Mouse (Mus musculus) intestine, embryonic 14.5 days (tissue): ENCODE data around the gene Fam166a. TPM values are rescaled to one million over a fixed set of nuclear protein-coding genes. Genes with fewer than 3 reads are reported as not detected.
A peak's percentile ranks its signal among the peaks of the same experiment; 100 is the strongest.
"Not testable (repeated sequence)": the region's sequence is repeated elsewhere in the genome, so short reads cannot be mapped to it uniquely, and the experiment has no call there.

Experiments used
- ATAC-seq: fragments of 200-750 bp; cut with Nextera tagmentation; replicated peaks from 2 replicates; pipeline ENCODE4 v1.8.0; 2017; ENCODE audit warnings: low read depth, moderate number of reproducible peaks, moderate TSS enrichment, moderate library complexity; ENCODE audit not compliant: low FRiP score, low TSS enrichment
- DNase-seq: peaks from one replicate; pipeline ENCODE4 v3.0.0-alpha.2; 2018; ENCODE audit warnings: low spot score
- H3K27ac ChIP-seq: fragments of 300-500 bp; sonication (generic); 2 replicates; pipeline ENCODE4 v1.5.1; 2014; ENCODE audit warnings: low read depth, mild to moderate bottlenecking, control low read depth
- H3K27me3 ChIP-seq: fragments of 300-500 bp; sonication (generic); replicated peaks from 2 replicates; pipeline ENCODE4 v1.6.1; 2014; ENCODE audit warnings: low read length, control low read depth; ENCODE audit not compliant: control insufficient read depth, insufficient read depth
- H3K36me3 ChIP-seq: fragments of 300-500 bp; sonication (generic); 2 replicates; pipeline ENCODE4 v1.6.1; 2014; ENCODE audit warnings: low read length, control low read depth; ENCODE audit not compliant: control insufficient read depth, insufficient read depth
- H3K4me1 ChIP-seq: fragments of 300-500 bp; sonication (generic); replicated peaks from 2 replicates; pipeline ENCODE4 v1.6.1; 2014; ENCODE audit warnings: low read length, control low read depth, mixed read lengths; ENCODE audit not compliant: control insufficient read depth, insufficient read depth
- H3K4me2 ChIP-seq: fragments of 300-500 bp; sonication (generic); 2 replicates; pipeline ENCODE4 v1.6.1; 2014; ENCODE audit warnings: low read length
- H3K4me3 ChIP-seq: fragments of 300-500 bp; sonication (generic); 2 replicates; pipeline ENCODE4 v1.5.1; 2014; ENCODE audit warnings: low read depth, low read length, control low read depth, mixed read lengths
- H3K9ac ChIP-seq: fragments of 300-500 bp; sonication (generic); 2 replicates; pipeline ENCODE4 v1.6.1; 2014; ENCODE audit warnings: mild to moderate bottlenecking, low read length
- H3K9me3 ChIP-seq: fragments of 300-500 bp; sonication (generic); 2 replicates; pipeline ENCODE4 v1.6.1; 2016; ENCODE audit warnings: low read length, control low read depth; ENCODE audit not compliant: control insufficient read depth
- WGBS: fragments of 180-500 bp; shearing (Covaris S2); extraction: QIAGEN DNeasy Blood & Tissue Kit; methylation state at CpG from one replicate; pipeline ENCODE4 v1.1.7; 2014; 5-methylcytosine and 5-hydroxymethylcytosine counted together
- polyA plus RNA-seq: library from polyadenylated mRNA; unstranded; fragments of >200 nt; fragmentation: Nextera tagmentation; extraction: Ambion mirVana; gene quantifications from 2 replicates; pipeline ENCODE4 v1.2.1, GENCODE M21; 2014

Fam166a gene
- polyA plus RNA-seq, 1 experiment from 2014 or later = 0.51 TPM

DNA sequence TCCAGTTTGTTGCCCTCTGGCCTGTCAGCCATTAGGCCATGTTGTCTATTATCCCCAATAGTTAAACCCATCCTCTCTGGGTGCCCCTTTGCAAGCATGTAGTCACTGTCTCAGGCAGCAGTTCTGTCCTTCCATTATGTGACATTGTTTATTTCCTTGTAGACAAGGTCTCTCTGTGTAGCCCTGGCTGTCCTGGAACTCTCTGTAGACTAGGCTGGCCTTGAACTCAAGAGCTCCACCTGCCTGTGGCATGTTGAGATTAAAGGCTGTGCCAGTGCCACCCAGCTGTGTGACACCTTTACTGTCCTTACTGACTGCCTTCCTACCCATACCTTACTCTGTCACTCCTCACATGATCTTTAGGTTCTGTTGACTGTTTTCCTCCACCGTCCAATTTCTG, 33.8 kb downstream of the Fam166a start:
- H3K9ac ChIP-seq = no peak overlapping the region
- no peak overlapping the region for H3K4me3 ChIP-seq
- no peak overlapping the region for H3K4me2 ChIP-seq
- no peaks in the 10 kb centered on the region for H3K9me3 ChIP-seq
- H3K27ac ChIP-seq = no peak overlapping the region
- peaks cover 33% of the 10 kb centered on the region for H3K36me3 ChIP-seq
- H3K4me1 ChIP-seq = peaks cover 11% of the 10 kb centered on the region
- no peaks in the 10 kb centered on the region for H3K27me3 ChIP-seq
- no peak for ATAC-seq
- WGBS = 91% methylated on average over 1 of the region's 1 CpGs
- DNase-seq = no peak

DNA sequence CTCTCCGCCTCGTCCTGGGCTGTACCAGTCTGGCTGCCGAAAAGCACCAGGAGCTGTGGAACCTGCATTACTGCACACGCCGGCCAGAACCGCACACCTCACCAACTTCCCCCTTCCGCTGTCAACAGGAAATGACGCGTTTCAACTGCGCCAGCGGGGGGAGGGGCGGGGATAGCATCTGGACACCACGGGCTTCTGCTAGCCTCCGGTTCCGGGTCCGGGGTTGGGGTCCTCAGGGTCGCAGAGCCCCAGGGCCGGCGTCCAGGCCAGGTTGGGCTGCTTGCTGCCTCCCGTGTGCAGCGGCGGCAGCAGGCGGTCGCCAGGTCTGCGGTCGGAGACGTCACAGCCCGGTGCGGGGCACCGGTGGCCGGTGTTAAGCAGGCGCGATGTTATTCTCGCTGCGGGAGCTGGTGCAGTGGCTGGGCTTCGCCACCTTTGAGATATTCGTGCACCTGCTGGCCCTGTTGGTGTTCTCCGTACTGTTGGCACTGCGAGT, 36.8 kb downstream of the Fam166a start, which contains the start of gene Tmem203:
Tmem203 (plus strand) TSS at position 156 of the 496 bp plus-strand sequence.
- peak within 1 kb of the TSS; percentile 82 for H3K4me2 ChIP-seq
- H3K9me3 ChIP-seq = no peaks in the 10 kb centered on the region
- ATAC-seq = peak; percentile 89
- WGBS = under 1% methylated on average over 39 of the region's 39 CpGs
- H3K27me3 ChIP-seq = no peaks in the 10 kb centered on the region
- peak within 1 kb of the TSS; percentile 81 for H3K4me3 ChIP-seq
- H3K9ac ChIP-seq = peak within 1 kb of the TSS; percentile 81
- peaks cover 11% of the 10 kb centered on the region for H3K4me1 ChIP-seq
- peak; percentile 99 for DNase-seq
- peaks cover 10% of the 10 kb centered on the region; the same call in 1 of the 2 replicates for H3K36me3 ChIP-seq
- peak within 1 kb of the TSS; percentile 83 for H3K27ac ChIP-seq

DNA sequence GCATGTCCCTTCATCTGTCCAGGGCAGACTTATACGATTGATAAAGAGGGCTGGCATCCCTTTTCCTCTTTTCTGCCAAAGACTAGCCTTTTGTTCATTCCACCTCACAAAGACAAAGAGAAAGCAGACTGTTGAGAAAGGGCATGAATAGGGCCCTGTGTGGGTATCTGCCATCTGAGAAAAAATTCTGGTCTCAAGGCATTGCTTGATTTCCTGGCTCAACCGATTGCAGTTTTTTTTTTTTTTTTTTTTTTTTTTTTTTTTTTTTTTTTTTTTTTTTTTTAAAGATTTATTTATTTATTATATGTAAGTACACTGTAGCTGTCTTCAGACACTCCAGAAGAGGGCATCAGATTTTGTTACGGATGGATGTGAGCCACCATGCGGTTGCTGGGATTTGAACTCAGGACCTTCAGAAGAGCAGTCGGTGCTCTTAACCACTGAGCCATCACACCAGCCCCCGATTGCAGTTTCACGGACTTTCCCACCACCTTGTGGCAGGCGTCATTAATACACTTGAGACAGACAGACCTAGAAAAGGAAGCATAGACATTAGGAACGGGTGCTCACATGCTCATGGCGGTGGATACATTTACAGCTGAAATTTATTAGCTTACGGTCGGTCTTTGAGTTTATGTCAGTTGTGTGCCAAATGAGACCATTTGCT, 38.0 kb downstream of the Fam166a start:
- H3K36me3 ChIP-seq, H3K27ac ChIP-seq, ATAC-seq, DNase-seq, H3K27me3 ChIP-seq, H3K9me3 ChIP-seq: not testable (repeated sequence)
- Histone ChIP-seq H3K4me1 (peaks cover 11% of the 10 kb centered on the region), H3K9ac (peak overlapping the region; percentile 81; the same call in 1 of the 2 replicates), H3K4me3 (peak overlapping the region; percentile 81), H3K4me2 (peak overlapping the region; percentile 82)
- 60% methylated on average over 10 of the region's 12 CpGs for WGBS

DNA sequence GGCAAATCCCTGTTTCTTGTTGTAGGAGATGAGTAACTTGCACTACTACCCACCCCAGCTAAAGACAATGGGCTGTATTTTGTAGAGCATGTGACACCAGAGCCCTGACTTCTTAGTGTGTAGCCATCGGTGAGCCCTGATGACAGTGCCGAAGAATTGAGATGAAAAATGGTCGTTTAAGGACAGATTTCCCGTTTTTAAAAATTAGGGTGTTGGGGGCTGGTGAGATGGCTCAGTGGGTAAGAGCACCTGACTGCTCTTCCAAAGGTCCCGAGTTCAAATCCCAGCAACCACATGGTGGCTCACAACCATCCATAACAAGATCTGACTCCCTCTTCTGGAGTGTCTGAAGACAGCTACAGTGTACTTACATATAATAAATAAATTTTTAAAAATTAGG, 38.7 kb downstream of the Fam166a start:
- not testable (repeated sequence) for H3K27me3 ChIP-seq, H3K9me3 ChIP-seq, H3K9ac ChIP-seq, H3K4me3 ChIP-seq, DNase-seq, H3K4me2 ChIP-seq, H3K36me3 ChIP-seq, H3K27ac ChIP-seq, ATAC-seq
- WGBS = 86% methylated on average over 5 of the region's 5 CpGs
- H3K4me1 ChIP-seq = peaks cover 11% of the 10 kb centered on the region

DNA sequence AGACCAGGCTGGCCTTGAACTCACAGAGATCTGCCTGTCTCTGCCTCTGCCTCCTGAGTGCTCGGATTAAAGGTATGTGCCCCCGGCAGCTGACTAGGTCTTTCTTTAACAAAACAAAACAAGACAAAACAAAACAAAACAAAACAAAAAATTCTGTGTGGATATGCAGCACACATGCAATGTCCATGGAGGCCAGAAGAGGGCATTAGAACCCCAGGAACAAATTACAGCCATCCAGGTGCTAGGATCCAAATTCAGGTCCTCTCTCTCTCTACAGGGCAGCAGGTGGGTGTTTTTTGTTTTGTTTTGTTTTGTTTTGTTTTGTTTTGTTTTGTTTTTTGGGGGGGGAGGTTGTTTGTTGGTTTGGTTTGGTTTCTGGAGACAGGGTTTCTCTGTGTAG, 40.3 kb downstream of the Fam166a start:
- Histone ChIP-seq H3K36me3 (no peaks in the 10 kb centered on the region), H3K9ac (no peak overlapping the region), H3K4me3 (no peak overlapping the region), H3K27ac (no peak overlapping the region), H3K27me3 (peaks cover 5% of the 10 kb centered on the region; the same call in 1 of the 2 replicates), H3K9me3 (no peaks in the 10 kb centered on the region), H3K4me1 (peaks cover 16% of the 10 kb centered on the region), H3K4me2 (no peak overlapping the region)
- DNase-seq (no peak), ATAC-seq (no peak)
- WGBS = 69% methylated on average over 2 of the region's 2 CpGs

DNA sequence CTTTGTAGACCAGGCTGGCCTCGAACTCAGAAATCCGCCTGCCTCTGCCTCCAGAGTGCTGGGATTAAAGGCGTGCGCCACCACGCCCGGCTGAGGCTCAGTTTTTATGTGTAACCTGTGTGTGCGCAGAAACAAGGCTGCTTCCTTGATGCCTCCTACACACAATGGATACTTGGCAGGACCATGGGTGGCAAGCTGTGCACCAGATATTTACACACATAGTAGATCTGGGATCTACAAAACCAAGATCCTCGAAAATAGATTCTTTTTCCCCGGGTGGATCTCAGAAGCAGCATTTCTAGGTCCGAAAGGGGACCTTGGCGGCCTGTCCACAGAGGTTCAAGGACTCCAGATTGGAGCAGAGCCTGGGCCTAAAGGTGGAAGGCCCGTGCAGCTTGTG, 43.3 kb downstream of the Fam166a start:
- Histone ChIP-seq H3K4me2 (peak overlapping the region; percentile 76), H3K4me1 (peaks cover 19% of the 10 kb centered on the region), H3K9me3 (no peaks in the 10 kb centered on the region), H3K27me3 (peaks cover 10% of the 10 kb centered on the region; the same call in 1 of the 2 replicates), H3K27ac (0 out of 2 replicates have a peak overlapping the region, but pooled peaks have one; percentile 9), H3K9ac (no peak overlapping the region), H3K36me3 (no peaks in the 10 kb centered on the region), H3K4me3 (peak overlapping the region; percentile 83)
- no peak for ATAC-seq
- no peak for DNase-seq
- 48% methylated on average over 12 of the region's 12 CpGs for WGBS

DNA sequence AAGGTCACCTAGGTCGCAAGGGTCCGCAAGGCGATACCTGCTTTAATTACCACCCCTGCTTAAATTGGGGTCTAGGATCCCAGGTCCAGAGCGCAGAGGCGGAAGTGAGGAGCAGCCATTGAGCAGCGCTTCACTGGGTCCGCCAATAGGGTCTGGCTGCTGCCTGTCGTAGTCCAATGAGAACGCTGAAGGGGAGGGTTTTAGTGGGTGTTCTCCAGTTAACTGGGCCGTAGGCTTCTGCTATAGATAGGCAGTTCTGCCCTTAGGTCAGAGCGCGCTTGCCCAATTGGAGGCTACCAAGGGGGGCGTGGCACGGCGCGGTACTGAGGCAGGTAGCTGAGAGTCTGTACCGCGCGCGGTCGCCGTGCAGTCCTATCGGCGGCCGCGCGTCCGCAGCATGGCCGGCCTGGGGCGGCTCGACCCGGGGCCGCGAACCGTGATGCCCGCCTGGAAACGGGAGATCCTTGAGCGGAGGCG, 43.8 kb downstream of the Fam166a start, which contains the start of gene Tprn:
Tprn (plus strand) TSS at position 328 of the 477 bp plus-strand sequence.
- peak within 1 kb of the TSS; percentile 76 for H3K4me2 ChIP-seq
- H3K27me3 ChIP-seq = peaks cover 10% of the 10 kb centered on the region; the same call in 1 of the 2 replicates
- H3K4me3 ChIP-seq = peak within 1 kb of the TSS; percentile 83
- peak within 1 kb of the TSS; percentile 46 for H3K9ac ChIP-seq
- ATAC-seq (peak; percentile 98), DNase-seq (peak; percentile 88)
- under 1% methylated on average over 39 of the region's 39 CpGs for WGBS
- H3K27ac ChIP-seq = 0 out of 2 replicates have a peak within 1 kb of the TSS, but pooled peaks have one; percentile 9
- no peaks in the 10 kb centered on the region for H3K36me3 ChIP-seq
- peaks cover 20% of the 10 kb centered on the region for H3K4me1 ChIP-seq
- no peaks in the 10 kb centered on the region for H3K9me3 ChIP-seq

DNA sequence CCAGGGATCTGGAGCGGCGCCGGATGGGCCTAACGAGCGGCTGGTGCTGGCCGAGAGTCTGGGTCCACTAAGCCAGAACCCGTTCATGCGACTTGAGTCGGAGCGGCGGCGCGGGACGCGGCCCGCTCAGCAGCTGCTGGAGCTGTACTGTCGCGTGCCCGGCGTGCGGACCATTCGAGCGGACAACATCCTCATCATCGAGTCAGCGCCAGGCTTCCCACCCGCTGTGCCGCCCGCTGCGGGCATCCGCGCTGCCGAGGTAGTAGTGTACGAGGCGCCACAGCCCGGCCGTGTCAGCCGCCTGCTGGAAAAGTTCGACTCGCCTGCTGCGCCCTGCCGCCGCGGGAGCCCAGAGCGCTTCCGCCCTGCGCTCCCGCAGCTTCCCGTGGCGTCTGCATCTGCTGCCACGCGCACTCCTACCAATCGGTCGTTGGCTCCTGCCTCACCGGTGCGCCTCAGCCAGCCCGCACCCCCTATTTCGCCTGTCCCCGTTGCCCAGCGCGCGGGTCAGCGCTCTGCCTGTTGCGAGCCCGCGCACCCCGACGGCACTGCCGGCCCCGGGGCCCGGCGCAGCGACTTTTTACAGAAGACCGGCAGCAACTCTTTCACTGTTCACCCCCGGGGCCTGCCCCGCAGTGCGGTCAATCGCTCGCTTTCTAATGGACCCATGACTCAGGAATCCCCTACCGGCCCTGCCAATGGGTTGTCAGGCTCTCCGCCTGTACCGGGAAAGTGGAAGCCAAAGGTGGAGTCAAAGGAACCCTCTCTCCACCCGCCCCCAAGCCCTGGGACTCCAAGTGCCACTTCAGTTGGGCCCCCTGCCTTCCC, 44.5 kb downstream of the Fam166a start:
- under 1% methylated on average over 76 of the region's 82 CpGs for WGBS
- Histone ChIP-seq H3K27me3 (peaks cover 10% of the 10 kb centered on the region; the same call in 1 of the 2 replicates), H3K27ac (no peak overlapping the region), H3K9ac (peak overlapping the region; percentile 46), H3K4me2 (peak overlapping the region; percentile 76), H3K9me3 (no peaks in the 10 kb centered on the region), H3K4me1 (peaks cover 20% of the 10 kb centered on the region), H3K4me3 (peak overlapping the region; percentile 83), H3K36me3 (no peaks in the 10 kb centered on the region)
- DNase-seq (no peak), ATAC-seq (0 out of 2 replicates have a peak, but pooled peaks have one; percentile 5)
